Mouse (Mus musculus): Measurements from ENCODE around the gene Gm43552.

DNA sequence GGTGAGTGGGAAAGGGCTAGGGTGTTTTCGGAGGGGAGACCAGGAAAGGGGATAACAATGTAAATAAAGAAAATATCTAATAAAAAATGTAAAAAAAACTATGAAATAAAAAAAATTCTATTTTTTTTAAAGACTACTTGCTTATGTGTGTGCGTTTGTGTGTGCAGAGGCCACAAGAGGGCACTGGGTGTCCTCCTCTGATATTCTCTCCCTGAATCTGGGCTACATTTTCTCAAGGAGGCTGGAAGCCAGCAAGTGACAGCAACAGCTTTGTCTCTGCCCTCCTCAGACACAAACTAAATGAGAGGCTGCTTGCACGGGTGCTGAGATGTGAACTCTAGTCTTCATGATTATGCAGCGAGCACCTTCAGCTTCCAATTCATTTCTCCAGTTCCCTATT is 14.4 kb downstream of the Gm43552 start:
- TF ChIP-seq CTCF (IDR thresholded peaks at IDR 0.05; ENCODE audit: low read depth), result peak; percentile 34; the same call in 1 of the 2 replicates
- TF ChIP-seq EP300 (IDR thresholded peaks at IDR 0.05; ENCODE audit: low read depth), result no peak
